Mouse (Mus musculus): ENCODE data around the gene Ces2h. TPM values are rescaled to one million over a fixed set of nuclear protein-coding genes. Genes with fewer than 3 reads are reported as not detected.

Gene Ces2h
- total RNA-seq, 4 experiments from 2014 or later: not detected

Other genes starting within 250 kb of the Ces2h start
- under 1 TPM in 1 of 4 experiments, not detected in 3; 0.21 TPM for gene Ces2b, start 169.3 kb upstream of the Ces2h start, total RNA-seq (2022)
- gene Ces2c, start 153.8 kb upstream of the Ces2h start, total RNA-seq (2022): not detected
- gene Ces2e, start 74.6 kb upstream of the Ces2h start, total RNA-seq (2022): not detected
- not detected for gene Ces2f, start 53.5 kb upstream of the Ces2h start, total RNA-seq (2022)
- gene Ces2g, start 39.1 kb upstream of the Ces2h start, total RNA-seq (2022): under 1 TPM in 2 of 4 experiments, not detected in 2; 0.20 to 0.39 TPM
- gene Ces3a, start 47.7 kb downstream of the Ces2h start, total RNA-seq (2022): not detected
- gene Ces3b, start 82.9 kb downstream of the Ces2h start, total RNA-seq (2022): not detected
- gene Ces4a, start 130.9 kb downstream of the Ces2h start, total RNA-seq (2022): not detected
- gene Cbfb, start 169.8 kb downstream of the Ces2h start, total RNA-seq (2022): 10 to 100 TPM; 19.5 to 27.1 (median 23.1) TPM
- 10 to 100 TPM; 34.1 to 38.6 (median 36.6) TPM for gene D230025D16Rik, start 224.3 kb downstream of the Ces2h start, total RNA-seq (2022)

Measured in layer of hippocampus, adult 8-10 months (tissue).